Mouse (Mus musculus) adrenal gland (tissue): Measurements from ENCODE around the gene Abr.

ENCODE experiments used
- intact Hi-C: fragments of 180-260 bp; cut with DNase I; formaldehyde crosslinking; loops from one replicate; pipeline ENCODE4 v1.15.1; 2025

The Abr gene

GRCm38 (mm10) chr11:76469311-76469998, 152.7 kb downstream of the Abr start:
- intact Hi-C loops: no loop called here

- intact Hi-C loops: no loop called here
Observed at GRCm38 (mm10) chr11:76468347-76468746, 153.8 kb downstream of the Abr start.

GRCm38 (mm10) chr11:76467487-76468005, 154.6 kb downstream of the Abr start:
- intact Hi-C loops: no loop called here

- intact Hi-C loops: no loop called here
Observed at GRCm38 (mm10) chr11:76467073-76467472, 155.0 kb downstream of the Abr start.

GRCm38 (mm10) chr11:76465879-76466278, 156.2 kb downstream of the Abr start:
- intact Hi-C loops: no loop called here

GRCm38 (mm10) chr11:76461696-76462095, 160.4 kb downstream of the Abr start:
- intact Hi-C loops: no loop called here

GRCm38 (mm10) chr11:76461201-76461600, 160.9 kb downstream of the Abr start:
- intact Hi-C loops: no loop called here

- intact Hi-C loops: loop anchor here (10.0 kb wide), 1 partner anchor 125 kb away; no protein-coding TSS in a partner anchor
Observed at GRCm38 (mm10) chr11:76459489-76459888, 162.6 kb downstream of the Abr start.

- intact Hi-C loops: loop anchor here (10.0 kb wide), 1 partner anchor 126 kb away; no protein-coding TSS in a partner anchor
Observed at GRCm38 (mm10) chr11:76458730-76459129, 163.4 kb downstream of the Abr start.

- intact Hi-C loops: loop anchor here (2.0 to 10.0 kb wide), 2 partner anchors 40 to 128 kb away; no protein-coding TSS in a partner anchor
Observed at GRCm38 (mm10) chr11:76456897-76457296, 165.2 kb downstream of the Abr start.

GRCm38 (mm10) chr11:76456233-76456632, 165.9 kb downstream of the Abr start:
- intact Hi-C loops: loop anchor here (2.0 to 10.0 kb wide), 2 partner anchors 41 to 129 kb away; no protein-coding TSS in a partner anchor

- intact Hi-C loops: loop anchor here (2.0 to 10.0 kb wide), 2 partner anchors 44 to 130 kb away; no protein-coding TSS in a partner anchor
Observed at GRCm38 (mm10) chr11:76454492-76454891, 167.6 kb downstream of the Abr start.

GRCm38 (mm10) chr11:76450202-76450561, 171.9 kb downstream of the Abr start:
- intact Hi-C loops: loop anchor here (10.0 kb wide), 1 partner anchor 135 kb away; no protein-coding TSS in a partner anchor

- intact Hi-C loops: loop anchor here (10.0 kb wide), 1 partner anchor 135 kb away; no protein-coding TSS in a partner anchor
Observed at GRCm38 (mm10) chr11:76449520-76450201, 172.5 kb downstream of the Abr start.

- intact Hi-C loops: no loop called here
Observed at GRCm38 (mm10) chr11:76446251-76446650, 175.9 kb downstream of the Abr start.

- intact Hi-C loops: no loop called here
Observed at GRCm38 (mm10) chr11:76445459-76445858, 176.7 kb downstream of the Abr start.

GRCm38 (mm10) chr11:76439666-76440065, 182.4 kb downstream of the Abr start:
- intact Hi-C loops: no loop called here

- intact Hi-C loops: no loop called here
Observed at GRCm38 (mm10) chr11:76436864-76437437, 185.2 kb downstream of the Abr start.

GRCm38 (mm10) chr11:76436009-76436408, 186.1 kb downstream of the Abr start:
- intact Hi-C loops: no loop called here

- intact Hi-C loops: no loop called here
Observed at GRCm38 (mm10) chr11:76429966-76430631, 192.0 kb downstream of the Abr start.

GRCm38 (mm10) chr11:76429556-76429955, 192.6 kb downstream of the Abr start:
- intact Hi-C loops: no loop called here
